Mouse (Mus musculus) gastrocnemius, postnatal 14 days (tissue): ENCODE measurements around the gene Synj2. TPM values are rescaled to one million over a fixed set of nuclear protein-coding genes. Genes with fewer than 3 reads are reported as not detected.

Experiments used
- DNase-seq: peaks from one replicate; pipeline ENCODE4 v3.0.0; 2021; ENCODE audit warnings: mixed read lengths
- intact Hi-C: fragments of 180-260 bp; cut with DNase I; formaldehyde crosslinking; loops from one replicate; pipeline ENCODE4 v1.15.1; 2025; ENCODE audit warnings: low total_unique reads
- total RNA-seq, 2 experiments: library from RNA; stranded (reverse); gene quantifications; 2 replicates each; pipeline ENCODE4 v1.2.3; 2021

Synj2 gene
- total RNA-seq, 2 experiments from 2014 or later = 28.9 to 44.4 TPM

DNA sequence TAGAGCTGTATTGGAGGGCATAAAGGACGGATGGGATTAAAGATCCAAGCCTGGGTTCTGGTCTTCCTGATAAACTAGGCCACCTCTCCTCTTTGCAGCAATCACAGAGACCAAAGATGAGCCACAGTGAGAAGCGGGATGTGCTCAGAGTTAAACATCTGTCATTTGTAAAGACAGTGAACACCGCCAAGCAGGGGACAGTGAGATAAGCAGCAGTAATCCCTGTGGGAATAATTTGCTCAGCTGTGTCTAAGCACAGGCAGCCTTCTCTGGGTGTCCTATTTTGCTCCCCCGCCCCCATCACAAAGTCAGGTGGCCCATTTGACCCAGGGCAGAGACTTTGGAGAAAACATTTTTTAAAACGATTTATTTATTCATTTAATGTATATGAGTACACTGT lies 25.6 kb downstream of the Synj2 start:
- intact Hi-C loops = no loop called here
- DNase-seq = no peak

GRCm38 (mm10) chr17:5968562-5968961 lies 27.5 kb downstream of the Synj2 start:
- DNase-seq = no peak
- intact Hi-C loops = no loop called here

- no peak for DNase-seq
- intact Hi-C loops = no loop called here
Measured at GRCm38 (mm10) chr17:5969246-5969645, 28.2 kb downstream of the Synj2 start.

DNA sequence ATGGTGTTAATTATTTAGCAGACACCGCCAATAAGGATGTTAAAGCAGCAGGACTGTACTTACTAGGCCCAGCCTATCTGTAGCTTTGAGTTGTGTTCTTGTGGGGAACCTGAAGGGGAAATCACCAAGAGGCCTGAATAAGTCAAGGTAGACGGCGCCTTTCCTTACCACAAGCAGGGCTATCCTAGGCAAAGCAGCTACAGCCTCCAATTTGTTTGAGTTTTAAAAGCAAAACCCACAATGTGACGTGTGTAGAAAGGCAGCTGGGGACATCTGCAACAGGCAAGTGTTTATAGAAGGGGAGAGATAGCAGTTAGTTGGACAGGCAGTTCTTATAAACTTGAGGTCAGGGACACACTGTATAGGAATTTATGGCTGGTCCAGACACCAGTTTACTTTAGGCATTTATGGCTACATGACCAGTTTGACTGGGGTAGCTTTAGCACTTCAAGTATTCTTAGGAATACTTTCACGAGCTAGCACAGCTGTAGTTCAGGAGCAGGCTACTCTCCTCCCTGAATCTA lies 29.3 kb downstream of the Synj2 start:
- no peak for DNase-seq
- intact Hi-C loops = no loop called here

GRCm38 (mm10) chr17:5973536-5973935 lies 32.5 kb downstream of the Synj2 start:
- intact Hi-C loops = no loop called here
- DNase-seq = no peak

GRCm38 (mm10) chr17:5975099-5975977 lies 34.3 kb downstream of the Synj2 start:
- intact Hi-C loops = no loop called here
- DNase-seq = peak; percentile 63

GRCm38 (mm10) chr17:5976221-5977055 lies 35.4 kb downstream of the Synj2 start:
- intact Hi-C loops = no loop called here
- no peak for DNase-seq

DNA sequence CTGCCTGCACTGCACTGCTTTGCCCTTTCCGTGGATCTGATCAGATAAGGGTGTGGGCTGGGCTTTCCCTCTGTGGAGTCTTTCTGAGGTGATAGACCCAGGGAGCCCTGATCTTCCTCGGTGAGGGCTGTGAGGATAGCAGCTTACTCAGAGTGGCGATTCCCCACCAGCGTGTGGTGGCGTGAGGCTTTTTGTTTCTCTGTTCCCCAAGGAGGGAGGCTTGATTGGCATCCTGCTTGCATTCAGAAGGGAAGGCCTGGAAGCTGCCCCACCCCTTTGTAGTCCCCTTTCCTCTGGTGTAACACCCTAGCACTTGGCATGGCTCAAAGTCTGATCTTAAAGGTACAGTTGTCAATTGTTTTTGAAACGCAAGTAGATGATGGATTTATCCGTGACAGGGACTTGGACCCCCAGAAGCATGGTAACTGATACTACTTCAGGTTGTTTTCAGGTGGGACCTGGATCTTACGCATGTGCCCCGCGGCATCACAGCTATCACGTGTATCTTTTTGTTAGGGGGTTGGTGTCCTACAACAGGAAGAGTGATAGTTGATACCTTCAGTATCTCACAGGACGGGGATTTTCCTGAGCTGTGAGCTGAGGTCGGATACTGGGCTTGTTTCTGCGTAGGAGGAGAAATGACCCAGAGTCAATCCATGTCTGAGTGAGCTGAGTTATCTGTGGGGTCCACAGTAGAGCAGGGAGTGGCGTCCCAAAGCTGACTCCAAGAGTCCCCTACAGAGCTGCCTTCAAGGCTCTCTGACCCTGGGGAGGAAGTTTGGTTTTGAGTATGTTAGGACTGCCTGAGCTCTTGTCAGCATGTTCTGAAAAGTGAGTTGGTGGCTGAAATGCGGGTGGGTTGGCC lies 36.2 kb downstream of the Synj2 start:
- intact Hi-C loops = no loop called here

GRCm38 (mm10) chr17:5977921-5978504 lies 36.9 kb downstream of the Synj2 start:
- DNase-seq = peak; percentile 10
- intact Hi-C loops = no loop called here

More for the DNA sequence above, 36.2 kb downstream of the Synj2 start:
- peak; percentile 52 for DNase-seq

- DNase-seq = peak; percentile 9
- intact Hi-C loops = no loop called here
Measured at GRCm38 (mm10) chr17:5978505-5979077, 37.5 kb downstream of the Synj2 start.

- no peak for DNase-seq
- intact Hi-C loops = no loop called here
Measured at GRCm38 (mm10) chr17:5980860-5981259, 39.8 kb downstream of the Synj2 start.

- intact Hi-C loops = no loop called here
- DNase-seq = no peak
Measured at GRCm38 (mm10) chr17:5983150-5983549, 42.1 kb downstream of the Synj2 start.

GRCm38 (mm10) chr17:5983901-5984300 lies 42.8 kb downstream of the Synj2 start:
- intact Hi-C loops = no loop called here
- DNase-seq = no peak

DNA sequence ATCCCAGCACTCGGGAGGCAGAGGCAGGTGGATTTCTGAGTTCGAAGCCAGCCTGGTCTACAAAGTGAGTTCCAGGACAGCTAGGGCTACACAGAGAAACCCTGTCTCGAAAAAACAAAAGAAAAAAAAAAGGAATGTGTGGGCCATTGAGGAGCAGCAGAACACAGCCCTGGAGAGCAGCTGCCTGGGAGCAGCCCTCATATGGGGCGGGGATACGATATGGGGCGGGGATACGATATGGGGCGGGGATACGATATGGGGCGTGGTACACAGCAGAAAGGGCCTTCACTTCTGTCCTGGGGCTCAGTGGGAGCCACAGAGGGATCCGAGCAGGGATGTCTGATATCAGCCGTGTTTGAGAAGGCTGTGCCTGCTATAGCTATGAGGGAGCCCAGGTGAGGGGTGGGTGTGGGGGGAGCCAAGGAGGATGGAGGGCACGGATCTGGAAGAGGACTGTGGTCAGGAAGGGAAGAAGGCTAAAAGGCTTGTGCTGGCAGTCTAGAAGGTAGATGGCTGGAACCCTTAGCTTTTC lies 43.7 kb downstream of the Synj2 start:
- no peak for DNase-seq
- intact Hi-C loops = loop anchor here (5.0 kb wide), 1 partner anchor 42 kb away; the partner anchor contains the start of gene Synj2

DNA sequence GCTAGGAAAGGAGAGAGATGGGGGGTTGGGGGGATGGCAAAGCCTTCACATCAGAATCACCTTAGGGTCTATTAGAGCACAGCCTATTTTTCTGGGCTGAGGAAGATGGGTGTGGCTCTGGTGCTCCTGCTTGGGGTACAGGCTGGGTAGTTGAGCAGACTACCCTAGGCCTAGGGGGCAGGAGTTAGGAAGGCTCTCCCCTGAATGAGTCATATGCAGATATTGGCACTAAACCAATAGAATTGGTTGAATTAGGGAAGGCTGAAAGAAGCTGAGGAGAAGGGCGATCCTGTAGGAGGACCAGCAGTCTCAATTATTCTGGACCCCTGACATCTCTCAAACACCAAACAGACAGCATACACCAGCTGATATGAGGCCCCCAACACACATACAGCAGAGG lies 44.2 kb downstream of the Synj2 start:
- DNase-seq = no peak
- intact Hi-C loops = loop anchor here (5.0 kb wide), 1 partner anchor 43 kb away; the partner anchor contains the start of gene Synj2

GRCm38 (mm10) chr17:5987271-5988056 lies 46.4 kb downstream of the Synj2 start:
- intact Hi-C loops = loop anchor here (5.0 kb wide), 1 partner anchor 45 kb away; the partner anchor contains the start of gene Synj2

DNA sequence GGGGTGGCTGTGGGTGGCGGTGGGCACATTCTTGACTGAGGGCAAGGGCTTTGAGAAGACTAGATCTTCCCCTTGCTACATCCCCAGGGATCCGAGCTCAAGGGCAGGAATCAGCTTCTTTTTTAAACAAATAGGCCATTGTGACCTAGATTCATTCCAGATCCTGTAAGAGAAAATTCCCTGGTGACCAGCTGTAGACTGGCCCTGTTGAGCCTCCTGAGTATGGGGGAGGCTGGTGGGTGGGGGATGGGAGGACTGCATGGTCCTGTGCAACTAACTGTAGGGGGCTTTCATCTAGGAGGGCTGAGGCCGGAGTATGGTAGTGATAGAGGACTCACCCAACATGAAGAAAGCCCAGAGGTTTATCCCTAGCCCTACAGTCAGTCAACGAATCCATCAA lies 47.0 kb downstream of the Synj2 start:
- intact Hi-C loops = loop anchor here (5.0 kb wide), 1 partner anchor 46 kb away; the partner anchor contains the start of gene Synj2
- no peak for DNase-seq

More at GRCm38 (mm10) chr17:5987271-5988056, 46.4 kb downstream of the Synj2 start:
- no peak for DNase-seq
